Mouse (Mus musculus): ENCODE data around the gene Zmynd8. TPM values are rescaled to one million over a fixed set of nuclear protein-coding genes. Genes with fewer than 3 reads are reported as not detected.
A peak's percentile ranks its signal among the peaks of the same experiment; 100 is the strongest.

Zmynd8 gene
- polyA plus RNA-seq, 1 experiment from 2014 or later = 47.6 TPM

GRCm38 (mm10) chr2:165856611-165857200, 42.1 kb downstream of the Zmynd8 start:
- WGBS (ENCODE audit: insufficient replicate concordance) = 76% methylated on average over 7 of the region's 7 CpGs
- peaks cover 77% of the 10 kb centered on the region for H3K4me1 ChIP-seq (ENCODE audit: control insufficient read depth, insufficient read depth, low read length)
- no peak for ATAC-seq (replicated peaks; ENCODE audit: insufficient number of reproducible peaks, low FRiP score, low TSS enrichment)
- no peak overlapping the region for H3K4me3 ChIP-seq (ENCODE audit: low read depth, low read length)
- no peaks in the 10 kb centered on the region for H3K36me3 ChIP-seq (ENCODE audit: control insufficient read depth, insufficient read depth, low read length)
- no peaks in the 10 kb centered on the region for H3K27me3 ChIP-seq (ENCODE audit: control insufficient read depth, insufficient read depth, low read length)
- H3K9ac ChIP-seq (ENCODE audit: low read depth, low read length) = no peak overlapping the region
- peak overlapping the region; percentile 87 for H3K27ac ChIP-seq (ENCODE audit: low read depth, low read length)
- H3K4me2 ChIP-seq = peak overlapping the region; percentile 48; the same call in 1 of the 2 replicates
- no peaks in the 10 kb centered on the region for H3K9me3 ChIP-seq (replicated peaks; ENCODE audit: control insufficient read depth, low read length)

GRCm38 (mm10) chr2:165855641-165856301, 43.0 kb downstream of the Zmynd8 start:
- H3K4me3 ChIP-seq (ENCODE audit: low read depth, low read length) = no peak overlapping the region
- WGBS (ENCODE audit: insufficient replicate concordance) = 65% methylated on average over 6 of the region's 6 CpGs
- no peaks in the 10 kb centered on the region for H3K27me3 ChIP-seq (ENCODE audit: control insufficient read depth, insufficient read depth, low read length)
- peaks cover 86% of the 10 kb centered on the region for H3K4me1 ChIP-seq (ENCODE audit: control insufficient read depth, insufficient read depth, low read length)
- H3K27ac ChIP-seq (ENCODE audit: low read depth, low read length) = peak overlapping the region; percentile 29; the same call in 1 of the 2 replicates
- no peak overlapping the region for H3K9ac ChIP-seq (ENCODE audit: low read depth, low read length)
- peaks cover under 1% of the 10 kb centered on the region; the same call in 1 of the 2 replicates for H3K36me3 ChIP-seq (ENCODE audit: control insufficient read depth, insufficient read depth, low read length)
- no peak overlapping the region for H3K4me2 ChIP-seq
- no peaks in the 10 kb centered on the region for H3K9me3 ChIP-seq (replicated peaks; ENCODE audit: control insufficient read depth, low read length)
- ATAC-seq (replicated peaks; ENCODE audit: insufficient number of reproducible peaks, low FRiP score, low TSS enrichment) = no peak

- no peak overlapping the region for H3K27ac ChIP-seq (ENCODE audit: low read depth, low read length)
- no peak overlapping the region for H3K4me2 ChIP-seq
- 50% methylated on average over 16 of the region's 16 CpGs for WGBS (ENCODE audit: insufficient replicate concordance)
- H3K9ac ChIP-seq (ENCODE audit: low read depth, low read length) = no peak overlapping the region
- no peak for ATAC-seq (replicated peaks; ENCODE audit: insufficient number of reproducible peaks, low FRiP score, low TSS enrichment)
- peaks cover 86% of the 10 kb centered on the region for H3K4me1 ChIP-seq (ENCODE audit: control insufficient read depth, insufficient read depth, low read length)
- peaks cover 4% of the 10 kb centered on the region for H3K36me3 ChIP-seq (ENCODE audit: control insufficient read depth, insufficient read depth, low read length)
- no peaks in the 10 kb centered on the region for H3K27me3 ChIP-seq (ENCODE audit: control insufficient read depth, insufficient read depth, low read length)
- H3K9me3 ChIP-seq (replicated peaks; ENCODE audit: control insufficient read depth, low read length) = no peaks in the 10 kb centered on the region
- no peak overlapping the region for H3K4me3 ChIP-seq (ENCODE audit: low read depth, low read length)
These were observed 44.4 kb downstream of the Zmynd8 start for GRCm38 (mm10) chr2:165854207-165854968.

GRCm38 (mm10) chr2:165852896-165853633, 45.8 kb downstream of the Zmynd8 start:
- Histone ChIP-seq H3K9me3 (replicated peaks; ENCODE audit: control insufficient read depth, low read length) (no peaks in the 10 kb centered on the region), H3K36me3 (ENCODE audit: control insufficient read depth, insufficient read depth, low read length) (peaks cover 8% of the 10 kb centered on the region), H3K4me2 (no peak overlapping the region), H3K27ac (ENCODE audit: low read depth, low read length) (peak overlapping the region; percentile 58), H3K27me3 (ENCODE audit: control insufficient read depth, insufficient read depth, low read length) (no peaks in the 10 kb centered on the region), H3K4me1 (ENCODE audit: control insufficient read depth, insufficient read depth, low read length) (peaks cover 86% of the 10 kb centered on the region), H3K4me3 (ENCODE audit: low read depth, low read length) (no peak overlapping the region), H3K9ac (ENCODE audit: low read depth, low read length) (no peak overlapping the region)
- no peak for ATAC-seq (replicated peaks; ENCODE audit: insufficient number of reproducible peaks, low FRiP score, low TSS enrichment)
- 83% methylated on average over 9 of the region's 9 CpGs for WGBS (ENCODE audit: insufficient replicate concordance)

GRCm38 (mm10) chr2:165852453-165852852, 46.4 kb downstream of the Zmynd8 start:
- WGBS (ENCODE audit: insufficient replicate concordance) = 58% methylated on average over 11 of the region's 11 CpGs
- Histone ChIP-seq H3K9ac (ENCODE audit: low read depth, low read length) (peak overlapping the region; percentile 24; the same call in 1 of the 2 replicates), H3K4me3 (ENCODE audit: low read depth, low read length) (no peak overlapping the region), H3K36me3 (ENCODE audit: control insufficient read depth, insufficient read depth, low read length) (peaks cover 8% of the 10 kb centered on the region), H3K9me3 (replicated peaks; ENCODE audit: control insufficient read depth, low read length) (no peaks in the 10 kb centered on the region), H3K27ac (ENCODE audit: low read depth, low read length) (peak overlapping the region; percentile 58), H3K4me2 (no peak overlapping the region), H3K4me1 (ENCODE audit: control insufficient read depth, insufficient read depth, low read length) (peaks cover 80% of the 10 kb centered on the region), H3K27me3 (ENCODE audit: control insufficient read depth, insufficient read depth, low read length) (no peaks in the 10 kb centered on the region)
- no peak for ATAC-seq (replicated peaks; ENCODE audit: insufficient number of reproducible peaks, low FRiP score, low TSS enrichment)

GRCm38 (mm10) chr2:165851811-165852415, 46.9 kb downstream of the Zmynd8 start:
- Histone ChIP-seq H3K4me2 (no peak overlapping the region), H3K4me3 (ENCODE audit: low read depth, low read length) (no peak overlapping the region), H3K9ac (ENCODE audit: low read depth, low read length) (no peak overlapping the region), H3K27ac (ENCODE audit: low read depth, low read length) (peak overlapping the region; percentile 58), H3K27me3 (ENCODE audit: control insufficient read depth, insufficient read depth, low read length) (no peaks in the 10 kb centered on the region), H3K36me3 (ENCODE audit: control insufficient read depth, insufficient read depth, low read length) (peaks cover 8% of the 10 kb centered on the region), H3K4me1 (ENCODE audit: control insufficient read depth, insufficient read depth, low read length) (peaks cover 75% of the 10 kb centered on the region), H3K9me3 (replicated peaks; ENCODE audit: control insufficient read depth, low read length) (no peaks in the 10 kb centered on the region)
- no peak for ATAC-seq (replicated peaks; ENCODE audit: insufficient number of reproducible peaks, low FRiP score, low TSS enrichment)
- WGBS (ENCODE audit: insufficient replicate concordance) = 79% methylated on average over 13 of the region's 13 CpGs

- WGBS (ENCODE audit: insufficient replicate concordance) = 79% methylated on average over 6 of the region's 6 CpGs
- H3K4me3 ChIP-seq (ENCODE audit: low read depth, low read length) = no peak overlapping the region
- no peaks in the 10 kb centered on the region for H3K27me3 ChIP-seq (ENCODE audit: control insufficient read depth, insufficient read depth, low read length)
- ATAC-seq (replicated peaks; ENCODE audit: insufficient number of reproducible peaks, low FRiP score, low TSS enrichment) = no peak
- peaks cover 64% of the 10 kb centered on the region for H3K4me1 ChIP-seq (ENCODE audit: control insufficient read depth, insufficient read depth, low read length)
- H3K9ac ChIP-seq (ENCODE audit: low read depth, low read length) = no peak overlapping the region
- no peak overlapping the region for H3K4me2 ChIP-seq
- H3K27ac ChIP-seq (ENCODE audit: low read depth, low read length) = peak overlapping the region; percentile 58
- peaks cover 8% of the 10 kb centered on the region for H3K36me3 ChIP-seq (ENCODE audit: control insufficient read depth, insufficient read depth, low read length)
- no peaks in the 10 kb centered on the region for H3K9me3 ChIP-seq (replicated peaks; ENCODE audit: control insufficient read depth, low read length)
These were observed 48.0 kb downstream of the Zmynd8 start for GRCm38 (mm10) chr2:165850826-165851225.

GRCm38 (mm10) chr2:165849129-165849528, 49.7 kb downstream of the Zmynd8 start:
- WGBS (ENCODE audit: insufficient replicate concordance) = 35% methylated on average over 5 of the region's 5 CpGs
- Histone ChIP-seq H3K4me2 (no peak overlapping the region), H3K4me3 (ENCODE audit: low read depth, low read length) (no peak overlapping the region), H3K36me3 (ENCODE audit: control insufficient read depth, insufficient read depth, low read length) (peaks cover 17% of the 10 kb centered on the region), H3K27me3 (ENCODE audit: control insufficient read depth, insufficient read depth, low read length) (no peaks in the 10 kb centered on the region), H3K9ac (ENCODE audit: low read depth, low read length) (no peak overlapping the region), H3K9me3 (replicated peaks; ENCODE audit: control insufficient read depth, low read length) (no peaks in the 10 kb centered on the region), H3K27ac (ENCODE audit: low read depth, low read length) (peak overlapping the region; percentile 57), H3K4me1 (ENCODE audit: control insufficient read depth, insufficient read depth, low read length) (peaks cover 48% of the 10 kb centered on the region)
- peak; percentile 60; the same call in 1 of the 2 replicates for ATAC-seq (replicated peaks; ENCODE audit: insufficient number of reproducible peaks, low FRiP score, low TSS enrichment)
